Mouse (Mus musculus): ENCODE measurements around the gene Nsrp1.
"Not testable (repeated sequence)": the region's sequence is repeated elsewhere in the genome, so short reads cannot be mapped to it uniquely, and the experiment has no call there.

Gene Nsrp1

DNA sequence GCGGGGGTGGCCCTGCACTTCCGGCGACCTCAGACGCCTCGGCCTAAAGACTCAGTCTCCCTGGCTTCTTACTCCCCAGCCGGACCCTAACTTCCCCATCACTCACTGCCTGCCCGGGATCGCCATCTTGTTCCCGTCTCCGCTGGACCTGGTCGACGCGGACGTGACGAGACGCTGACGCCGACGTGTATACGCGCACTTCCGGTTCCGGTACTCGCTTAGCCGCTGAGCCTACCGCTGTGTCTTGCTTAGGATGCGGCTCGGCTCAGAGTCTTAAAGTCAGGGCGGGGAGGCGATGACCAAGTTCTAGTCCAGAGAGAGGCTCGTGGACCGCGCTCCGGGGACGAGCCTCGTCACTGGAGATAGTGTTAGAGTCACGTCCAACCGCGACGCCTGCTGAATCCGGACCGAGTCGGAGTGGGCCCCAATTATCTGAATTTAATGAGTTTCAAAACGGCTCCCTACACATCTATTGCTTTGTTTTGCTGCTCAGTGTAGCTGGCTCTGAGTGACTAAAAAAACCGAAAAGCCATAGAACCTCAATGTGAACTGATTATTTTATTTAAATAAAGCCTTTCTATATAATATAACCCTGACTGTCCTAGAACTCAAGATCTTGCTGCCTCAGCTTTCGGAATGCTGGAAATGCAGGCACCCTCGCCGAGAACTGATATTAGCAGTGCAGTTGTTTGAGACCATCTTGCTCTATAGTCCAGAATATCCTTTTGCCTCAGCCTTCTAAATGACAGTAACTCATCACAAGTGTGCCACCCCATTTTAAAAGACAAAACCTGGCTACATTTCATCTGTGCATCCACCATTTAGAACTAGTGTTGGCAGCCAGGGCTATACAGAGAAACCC, at the start of gene Nsrp1:
TSS of gene Nsrp1 (minus strand) at position 163 of the 862 bp plus-strand sequence.
- peak; percentile 96 for DNase-seq (ENCODE audit: low read depth)

DNA sequence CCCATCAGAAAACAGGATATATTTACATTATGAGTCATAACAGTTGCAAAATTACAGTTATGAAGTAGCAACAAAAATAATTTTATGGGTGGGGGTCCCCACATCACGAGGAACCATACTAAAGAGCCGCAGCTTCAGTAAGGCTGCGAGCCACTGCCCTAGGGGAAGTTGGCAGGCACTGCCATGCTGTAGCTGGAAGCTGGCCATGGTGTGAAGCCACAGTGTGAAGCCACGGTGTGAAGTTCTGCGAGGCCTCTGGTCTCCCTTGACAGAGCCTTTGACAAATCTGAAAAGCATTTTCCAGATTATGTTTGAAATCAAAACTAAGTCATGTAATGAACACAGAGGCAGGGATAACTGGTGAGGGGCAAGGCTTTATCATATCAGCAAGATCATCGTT, 32.9 kb upstream of the Nsrp1 start:
- DNase-seq (ENCODE audit: low read depth): no peak

DNA sequence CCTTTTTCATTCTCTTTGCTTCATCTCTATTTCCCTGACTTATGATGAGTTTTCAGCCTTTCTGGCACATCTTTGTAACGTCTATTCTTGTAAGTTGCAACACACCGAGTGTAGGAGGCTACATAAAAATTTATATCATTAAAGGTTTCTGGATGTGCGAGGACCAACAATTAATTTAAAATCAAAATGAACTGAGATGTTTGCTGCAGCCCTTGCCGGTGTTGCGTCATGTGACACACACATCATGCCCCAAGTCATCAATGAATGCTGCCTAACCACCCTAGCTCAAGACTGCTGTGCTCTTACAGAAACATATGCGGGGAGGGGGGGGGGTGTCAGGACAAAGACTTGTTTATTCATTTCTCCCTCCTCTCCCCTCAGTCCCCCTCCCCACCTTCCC, 30.2 kb upstream of the Nsrp1 start:
- DNase-seq (ENCODE audit: low read depth): no peak

DNA sequence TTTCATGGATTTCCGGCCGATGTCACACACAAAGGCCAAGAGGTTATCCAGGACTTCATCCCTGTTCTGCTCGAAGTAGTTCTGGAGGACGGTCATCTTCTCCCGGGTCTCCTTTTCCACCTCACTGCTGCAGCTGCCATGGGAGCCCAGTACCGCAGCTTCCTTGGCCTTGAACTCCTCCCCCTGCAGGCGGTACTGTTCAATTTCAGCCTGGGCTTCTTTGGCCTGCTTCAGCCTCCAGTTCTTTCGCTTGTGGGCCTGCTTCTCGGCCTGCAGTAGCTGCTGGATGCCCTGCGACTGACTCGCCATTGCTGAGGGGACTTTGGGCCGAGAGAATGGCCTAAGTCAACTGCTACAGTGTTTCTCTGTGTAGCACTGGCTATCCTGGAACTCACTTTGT, 29.6 kb upstream of the Nsrp1 start:
- not testable (repeated sequence) for DNase-seq (ENCODE audit: low read depth)

DNA sequence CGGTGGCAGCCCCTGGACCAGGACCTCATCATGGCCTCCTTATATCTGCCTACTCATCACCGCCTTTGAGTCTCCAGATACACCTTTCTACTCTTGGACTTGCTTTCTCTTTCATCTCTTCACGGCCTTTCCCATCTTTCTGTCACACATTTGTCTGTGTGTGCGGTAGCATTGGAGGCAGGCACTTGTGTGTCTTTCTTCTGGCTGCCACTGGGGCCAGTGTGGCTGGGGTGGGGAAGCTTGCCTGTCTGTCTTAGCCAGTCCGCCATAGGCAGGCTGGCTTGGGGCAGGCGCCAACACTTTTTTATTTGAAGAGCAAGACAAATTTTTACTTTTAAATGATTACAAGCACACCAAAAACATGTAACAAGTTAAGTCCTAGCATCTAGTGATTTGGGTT, 28.7 kb upstream of the Nsrp1 start:
- no peak for DNase-seq (ENCODE audit: low read depth)

DNA sequence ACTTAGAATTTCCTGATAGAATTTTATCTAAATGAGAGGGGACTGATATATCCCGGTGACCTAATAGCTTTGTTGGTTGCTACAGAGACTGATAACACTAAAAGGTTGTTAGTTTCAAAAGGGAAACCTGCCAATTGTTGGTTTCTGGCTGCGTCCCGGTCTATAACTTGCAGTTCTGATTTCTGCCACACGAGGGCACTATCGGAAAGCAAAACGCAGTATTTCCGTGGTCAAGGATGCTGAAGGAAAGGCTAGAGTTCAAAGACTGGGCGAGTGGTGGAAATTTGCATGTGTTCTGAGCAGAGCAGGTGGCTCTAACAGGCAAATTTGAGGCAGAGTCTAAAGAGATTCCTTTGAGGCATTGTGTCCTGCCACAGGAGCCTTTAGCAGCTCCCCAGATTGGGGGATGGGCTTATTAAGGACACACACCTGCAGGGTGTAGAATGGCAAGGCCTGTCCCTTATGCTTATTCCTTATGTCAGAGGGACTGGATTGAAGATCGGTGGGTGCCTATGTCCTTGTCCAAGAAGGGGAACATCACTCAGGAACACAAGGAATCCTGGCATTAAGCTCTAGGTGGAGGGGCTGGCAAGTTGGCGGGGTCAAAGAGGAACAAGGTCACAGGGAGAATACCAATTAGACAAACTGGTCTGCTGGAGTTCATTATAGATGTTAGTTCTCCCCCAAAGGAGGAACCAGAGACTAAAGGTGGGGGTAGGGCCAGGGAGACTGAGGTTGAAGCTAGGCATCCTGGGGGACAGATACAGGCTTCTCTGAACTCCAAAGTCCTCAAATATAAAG, 22.1 kb upstream of the Nsrp1 start:
- peak; percentile 89 for DNase-seq (ENCODE audit: low read depth)

DNA sequence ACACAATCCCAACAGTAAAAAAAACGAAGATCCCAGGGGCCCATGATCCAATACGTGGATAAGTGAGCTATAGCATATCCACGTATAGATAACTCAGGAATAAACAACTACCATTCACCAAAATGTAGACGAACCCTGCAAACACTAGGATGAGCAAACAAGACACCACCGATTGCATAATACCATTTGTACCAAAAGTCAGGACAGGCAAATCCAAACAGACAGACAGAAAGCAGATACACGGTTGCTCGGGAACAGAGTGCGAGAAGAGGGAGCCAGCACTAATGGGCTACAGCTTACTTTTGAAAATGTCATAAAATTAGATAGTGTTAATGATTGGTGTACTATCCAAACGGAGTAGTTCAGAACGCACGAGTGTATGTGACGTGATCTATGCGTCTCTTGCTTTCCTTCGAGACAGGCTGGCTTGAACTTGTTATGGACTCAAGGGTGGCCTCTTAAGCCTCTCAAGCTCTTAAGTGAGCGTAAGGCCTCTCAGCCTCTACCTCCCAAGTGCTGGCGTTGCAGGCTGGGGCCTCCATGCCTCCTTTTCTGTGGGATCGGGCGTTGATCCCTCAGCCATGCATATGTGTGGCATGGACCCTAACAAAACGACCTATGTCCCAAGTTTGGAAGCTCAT, 20.2 kb upstream of the Nsrp1 start:
- no peak for DNase-seq (ENCODE audit: low read depth)

DNA sequence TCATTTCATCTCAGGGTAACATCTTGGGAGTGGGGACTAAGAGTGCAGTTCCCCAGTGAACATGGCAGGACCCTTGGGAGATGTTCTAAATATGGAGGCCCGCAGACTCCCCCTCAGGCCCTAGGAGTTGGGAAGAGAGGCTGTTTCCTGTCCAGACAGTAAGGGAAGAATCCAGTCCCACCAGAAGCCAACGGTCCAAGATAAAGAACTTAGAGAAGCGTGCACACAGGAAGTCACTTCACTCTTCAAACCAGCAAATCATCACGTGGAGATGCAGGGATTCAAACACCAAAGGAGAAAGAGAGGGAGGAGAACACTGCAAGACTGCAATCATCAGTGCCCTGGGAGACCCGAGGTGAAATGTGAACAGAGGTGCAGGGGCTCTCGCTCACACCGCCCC, 18.8 kb upstream of the Nsrp1 start:
- DNase-seq (ENCODE audit: low read depth): no peak

DNA sequence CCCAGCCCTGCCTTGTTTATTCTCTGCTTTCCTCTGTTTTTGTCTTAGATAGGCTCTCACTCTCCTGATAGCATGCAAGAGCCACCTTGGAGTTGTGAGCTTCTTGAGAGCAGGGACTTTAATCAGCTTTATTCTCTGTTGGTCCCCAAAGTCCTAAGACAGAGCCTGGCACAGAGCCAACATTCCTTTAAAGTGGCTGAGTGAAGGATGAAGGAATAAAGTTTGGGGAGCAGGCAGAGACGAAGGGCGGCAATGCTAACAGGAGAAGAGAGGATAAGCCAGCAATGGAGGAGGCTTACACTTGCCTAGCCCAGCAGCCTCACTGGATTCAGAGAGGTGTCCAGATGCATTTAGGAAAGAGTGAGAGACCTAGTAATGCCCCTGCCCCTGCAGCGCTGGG, 18.3 kb upstream of the Nsrp1 start:
- DNase-seq (ENCODE audit: low read depth): no peak

DNA sequence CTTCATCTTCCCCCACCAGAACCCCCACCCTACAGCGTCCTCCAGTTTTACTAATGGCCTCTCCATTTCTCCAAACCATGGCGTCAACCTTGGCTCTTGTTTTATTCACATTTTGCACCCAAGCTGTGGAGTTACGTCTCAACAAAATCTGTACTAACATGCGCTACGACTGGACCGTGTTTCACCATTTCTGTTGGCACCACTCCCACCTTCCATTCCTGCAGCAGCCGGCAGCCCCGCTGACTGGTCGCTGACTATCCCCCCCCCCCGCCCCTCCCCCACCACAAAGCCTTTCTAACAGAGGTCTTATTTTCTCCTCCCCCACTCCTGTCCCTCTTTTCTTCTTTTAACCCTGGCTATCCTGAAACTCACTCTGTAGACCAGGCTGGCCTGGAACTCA, 17.0 kb upstream of the Nsrp1 start:
- no peak for DNase-seq (ENCODE audit: low read depth)

DNA sequence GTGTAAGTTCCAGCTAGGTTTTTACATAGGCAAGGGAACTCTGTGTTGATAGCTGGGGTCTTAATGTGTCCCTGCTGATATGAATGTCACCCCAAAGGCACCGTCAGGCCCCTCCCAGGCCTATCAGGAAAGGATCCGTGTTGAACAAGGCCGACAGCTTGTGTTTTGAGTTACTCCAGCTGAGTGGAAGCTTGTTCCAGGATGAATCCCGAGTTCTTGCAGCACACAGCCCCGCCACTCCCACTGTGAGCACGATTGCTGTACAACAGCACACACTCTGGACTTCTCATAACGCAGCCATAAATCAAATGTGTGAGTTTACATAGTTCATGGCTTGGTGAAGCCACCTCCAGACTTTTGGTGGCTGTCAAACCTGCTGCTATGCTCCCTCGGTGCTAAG, 15.9 kb upstream of the Nsrp1 start:
- DNase-seq (ENCODE audit: low read depth): no peak

DNA sequence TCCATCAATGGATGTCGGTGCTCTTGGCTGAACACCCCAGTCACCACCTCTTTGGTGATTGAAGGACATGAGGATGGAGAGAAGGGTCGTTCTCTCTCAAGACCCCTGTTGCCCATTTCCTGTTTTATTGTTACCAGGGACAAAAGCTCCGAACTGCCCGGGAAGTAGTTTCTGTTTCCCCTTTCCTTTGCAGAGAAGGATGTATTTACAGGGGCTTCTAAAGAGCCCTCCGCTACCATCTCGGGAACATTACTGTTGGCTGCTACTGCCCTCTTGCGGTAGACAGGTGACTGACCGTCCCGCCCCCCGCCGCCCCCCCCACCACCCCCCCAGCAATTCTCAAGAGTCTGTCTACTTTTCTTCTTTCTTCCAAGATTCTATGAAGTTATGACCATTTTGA, 15.0 kb upstream of the Nsrp1 start:
- DNase-seq (ENCODE audit: low read depth): peak; percentile 64

DNA sequence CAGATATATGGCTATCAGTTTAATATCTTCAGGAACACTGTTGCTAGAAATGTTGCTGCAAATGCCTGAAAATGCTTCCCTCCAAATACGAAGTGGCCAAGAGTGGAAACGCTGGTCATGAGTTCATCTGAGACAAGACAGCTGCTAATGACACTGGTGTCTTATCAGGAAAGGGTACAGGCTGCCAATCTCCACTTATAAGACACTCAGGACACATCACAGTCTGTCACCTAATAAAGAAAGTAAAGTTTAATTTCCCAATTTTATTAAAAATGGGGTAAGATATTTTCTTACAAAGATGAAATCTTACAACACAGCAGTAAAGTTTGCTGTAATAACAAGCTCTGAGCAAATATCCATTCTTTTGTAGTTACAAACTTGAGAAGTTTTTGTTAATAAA, 10.9 kb upstream of the Nsrp1 start:
- DNase-seq (ENCODE audit: low read depth): no peak

DNA sequence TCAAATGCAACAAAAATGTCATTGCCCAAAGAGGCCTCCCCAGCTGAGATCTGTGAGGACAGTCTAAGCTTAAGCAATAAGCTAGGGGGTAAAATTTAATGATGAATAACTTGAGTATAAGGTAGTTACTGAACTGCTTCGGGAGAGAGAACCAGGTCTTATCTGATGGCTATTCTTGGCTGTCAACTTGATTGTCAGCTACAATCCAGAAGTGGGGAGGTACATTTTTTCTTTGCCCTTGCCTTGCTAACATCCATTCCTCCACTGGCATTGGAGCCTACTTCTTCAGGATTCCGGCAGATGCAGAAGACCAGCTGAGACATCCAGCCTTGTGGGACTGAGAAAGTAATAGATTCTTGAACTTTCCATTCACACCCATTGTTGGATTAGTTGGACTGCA, 8.8 kb upstream of the Nsrp1 start:
- no peak for DNase-seq (ENCODE audit: low read depth)

DNA sequence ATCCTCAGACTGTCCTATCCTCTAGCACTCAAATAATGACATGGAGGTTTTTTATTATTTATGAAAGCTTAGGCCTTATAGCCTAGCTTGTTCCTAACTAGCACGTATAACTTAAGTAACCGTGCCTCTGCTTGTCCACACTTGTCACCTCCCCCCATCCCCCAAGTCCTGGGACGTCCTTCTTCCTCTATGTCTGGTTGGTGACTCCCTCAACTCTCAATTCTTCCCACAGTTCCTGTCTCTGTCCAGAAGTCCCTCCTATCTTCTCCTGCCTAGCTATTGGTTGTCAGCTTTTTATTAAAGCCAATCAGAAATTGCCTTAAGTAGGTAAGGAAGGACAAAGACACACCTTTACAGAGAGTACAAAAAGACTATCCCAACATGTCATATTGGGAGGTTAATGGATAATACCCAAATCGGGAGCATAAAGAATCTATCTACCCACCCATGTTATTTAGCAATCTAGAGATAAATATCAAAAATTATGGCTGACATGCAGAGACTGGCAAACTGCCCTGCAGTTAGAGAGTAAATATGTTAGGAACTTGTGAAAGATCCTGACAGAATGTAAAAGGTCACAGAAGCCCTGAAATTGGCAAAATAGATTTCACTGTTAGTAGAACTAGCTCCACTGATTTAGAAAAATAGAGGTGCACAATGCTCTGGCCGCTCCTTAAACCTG, 5.9 kb upstream of the Nsrp1 start:
- DNase-seq (ENCODE audit: low read depth): no peak

DNA sequence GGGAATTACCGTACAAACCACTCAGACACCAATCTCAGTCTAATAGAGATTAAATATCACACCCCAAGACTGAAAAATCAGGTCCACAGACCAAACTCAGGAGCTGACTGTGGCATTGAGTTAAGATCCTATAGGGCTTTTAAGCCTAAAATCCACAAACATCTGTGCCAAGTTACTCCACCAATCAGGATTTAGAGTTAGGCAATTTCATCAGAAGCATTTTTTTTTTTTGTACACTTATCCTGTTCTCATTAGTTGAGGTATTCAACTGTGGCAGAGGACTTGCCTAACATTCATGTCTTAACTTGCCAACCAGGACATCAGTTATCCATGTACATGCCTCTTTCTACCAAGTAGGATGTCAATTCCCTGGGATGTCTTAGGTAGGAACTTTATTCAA, 1.1 kb upstream of the Nsrp1 start:
- DNase-seq (ENCODE audit: low read depth): peak; percentile 24

DNA sequence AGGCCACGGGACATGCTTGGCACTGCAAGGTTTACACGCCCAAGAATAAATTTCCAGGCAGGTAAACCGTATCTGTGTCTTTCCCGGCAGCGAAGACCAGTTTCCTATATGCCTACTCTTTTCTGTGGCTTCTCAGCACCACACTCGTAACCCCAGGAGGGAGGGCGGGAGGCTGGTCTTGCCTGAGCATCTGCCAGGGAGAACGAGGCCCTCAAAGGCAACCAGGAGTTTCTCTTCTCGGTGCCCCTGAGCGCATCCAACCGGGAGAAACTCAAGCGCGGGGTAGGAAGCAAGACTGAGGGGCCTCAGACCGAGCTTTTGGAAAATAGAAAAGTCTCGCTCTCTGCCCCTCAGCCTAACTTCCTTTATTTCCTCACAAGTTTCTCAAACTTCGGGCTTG, 443 bp downstream of the Nsrp1 start:
- no peak for DNase-seq (ENCODE audit: low read depth)

DNA sequence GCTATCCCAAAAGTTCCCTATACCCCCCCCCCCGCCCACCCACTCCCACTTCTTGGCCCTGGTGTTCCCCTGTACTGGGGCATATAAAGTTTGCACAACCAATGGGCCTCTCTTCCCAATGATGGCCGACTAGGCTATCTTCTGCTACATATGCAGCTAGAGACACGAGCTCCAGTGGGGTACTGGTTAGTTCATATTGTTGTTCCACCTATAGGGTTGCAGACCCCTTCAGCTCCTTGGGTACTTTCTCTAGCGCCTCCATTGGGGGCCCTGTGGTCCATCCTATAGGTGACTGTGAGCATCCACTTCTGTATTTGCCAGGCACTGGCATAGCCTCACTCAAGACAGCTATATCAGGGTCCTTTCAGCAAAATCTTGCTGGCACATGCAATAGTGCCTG, 904 bp downstream of the Nsrp1 start:
- not testable (repeated sequence) for DNase-seq (ENCODE audit: low read depth)

DNA sequence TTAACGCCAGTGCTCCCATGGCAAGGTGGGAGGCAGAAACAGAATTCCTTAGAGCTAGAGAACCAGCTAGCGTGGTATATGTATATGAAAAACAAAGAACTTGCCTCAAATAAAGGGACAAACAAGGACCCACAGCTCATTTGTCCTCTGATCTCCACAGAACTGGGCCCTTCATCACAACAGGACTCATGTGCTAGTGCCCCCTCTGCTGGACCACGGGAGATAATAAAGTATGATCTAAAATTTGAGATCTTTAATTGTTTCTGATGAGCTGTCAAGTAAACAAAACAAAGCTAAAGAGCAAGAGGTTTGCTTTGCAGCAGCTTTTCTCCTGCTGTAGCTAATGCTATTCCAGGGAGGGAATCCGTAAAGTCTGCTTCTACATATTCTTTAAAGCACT, 7.5 kb downstream of the Nsrp1 start:
- DNase-seq (ENCODE audit: low read depth): peak; percentile 52

DNA sequence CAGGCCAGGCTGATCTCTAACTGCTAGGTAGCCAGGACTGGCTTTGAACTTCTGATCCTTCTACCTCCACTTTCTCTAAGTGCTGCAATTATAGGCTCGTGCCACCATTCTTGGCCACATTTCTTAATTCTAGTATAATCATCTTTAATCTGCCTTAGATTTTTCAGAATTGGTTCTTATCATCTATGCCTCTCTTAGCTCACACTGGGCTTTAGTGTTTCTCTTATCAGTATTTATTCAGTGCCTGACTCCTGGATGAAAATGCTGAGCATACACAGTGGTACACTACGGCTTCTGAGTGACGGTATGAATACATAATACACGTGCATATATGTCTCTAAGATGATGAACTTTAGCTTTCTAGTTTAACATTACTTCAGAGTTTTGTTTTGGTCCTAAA, 9.4 kb downstream of the Nsrp1 start:
- no peak for DNase-seq (ENCODE audit: low read depth)

DNA sequence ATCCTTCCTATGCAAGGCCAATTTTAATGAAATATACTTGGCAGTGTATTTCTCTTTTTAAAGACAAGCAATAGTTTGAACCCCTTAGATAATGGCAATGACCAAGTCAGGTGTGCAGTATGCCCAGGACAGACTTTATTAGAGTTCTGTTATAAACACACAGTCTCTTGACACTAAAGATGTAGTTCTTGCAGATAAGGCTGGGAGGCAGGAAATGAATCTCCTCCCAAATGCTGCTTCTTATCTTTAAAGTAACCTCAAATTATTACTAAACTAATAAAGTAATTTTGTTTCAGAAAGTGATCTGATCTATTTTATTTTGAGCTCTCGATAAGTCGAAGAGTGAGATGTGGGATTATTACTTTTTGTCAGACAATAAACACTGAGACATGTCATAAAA, 14.8 kb downstream of the Nsrp1 start:
- DNase-seq (ENCODE audit: low read depth): no peak

DNA sequence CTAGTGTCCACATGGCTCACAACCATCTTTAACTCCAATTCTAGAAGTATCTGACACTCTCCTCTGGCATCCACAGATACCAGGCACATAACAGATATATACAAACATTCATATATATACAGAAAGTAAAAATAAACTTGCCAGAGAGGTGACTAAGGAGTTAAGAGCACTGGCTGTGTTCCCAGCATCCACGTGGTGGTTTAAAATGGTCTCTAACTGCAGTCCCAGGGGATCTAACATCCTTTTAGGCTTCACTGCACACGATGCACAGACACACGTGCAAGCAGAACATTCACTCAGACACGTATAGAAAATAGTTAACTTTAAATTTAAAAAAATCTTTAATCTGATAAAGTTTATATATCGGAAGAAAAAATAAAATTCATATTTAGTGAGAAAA, 16.3 kb downstream of the Nsrp1 start:
- DNase-seq (ENCODE audit: low read depth): no peak
